Mouse (Mus musculus): ENCODE data around the gene Olfr1316. TPM values are rescaled to one million over a fixed set of nuclear protein-coding genes. Genes with fewer than 3 reads are reported as not detected.

Gene Olfr1316
- total RNA-seq (2023), result not detected

GRCm38 (mm10) chr2:112134877-112135276 is at the start of gene Olfr1316:
Gene Olfr1316 (minus strand): TSS chr2:112134977.

GRCm38 (mm10) chr2:112153898-112154297 is 19.1 kb upstream of the Olfr1316 start, which contains the start of gene Olfr1318:
Gene Olfr1318 (plus strand): TSS chr2:112154198.

DNA sequence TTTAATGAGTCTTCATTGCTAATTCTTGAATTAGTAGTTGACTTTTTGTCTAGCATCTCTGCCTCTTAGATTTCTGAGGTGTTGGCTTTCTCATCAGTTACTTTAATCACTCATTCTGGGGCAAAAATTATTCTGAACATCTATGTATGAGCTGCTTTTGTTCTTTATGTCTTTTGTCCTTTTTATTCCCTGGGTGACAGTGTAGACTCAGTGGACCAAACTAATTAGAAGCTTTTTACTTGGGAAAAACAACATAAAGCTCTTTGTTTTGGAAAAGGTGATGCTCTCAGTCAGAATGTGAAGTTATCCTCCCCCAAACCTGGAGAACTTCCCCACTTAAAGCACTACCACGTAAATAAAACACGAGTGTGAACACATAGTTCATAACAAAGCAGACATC is 5.3 kb upstream of the Olfr1316 start, which contains the start of gene Olfr1317:
Gene Olfr1317, plus strand, starts transcription at position 301 of the 400 bp plus-strand sequence.

DNA sequence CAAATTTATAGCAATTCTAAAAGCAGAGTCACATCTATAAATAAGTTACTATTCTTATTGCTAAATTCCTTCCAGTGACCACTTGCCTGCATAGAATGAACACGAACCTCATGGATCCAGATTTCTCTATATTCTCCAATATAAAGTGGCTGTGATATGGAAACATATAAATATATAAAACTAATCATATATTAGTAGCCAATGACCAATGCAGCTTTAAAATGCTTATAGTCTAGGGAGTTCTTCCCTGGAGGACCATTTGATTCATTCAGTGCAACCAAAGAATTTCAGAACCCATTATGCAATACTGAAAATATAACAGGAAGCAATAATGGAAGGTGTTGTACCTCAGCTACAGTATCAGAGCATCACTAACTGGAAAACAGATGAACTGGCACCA is 19.4 kb downstream of the Olfr1316 start, which contains the start of gene Olfr1315-ps1:
Gene Olfr1315-ps1, minus strand, starts transcription at position 101 of the 400 bp plus-strand sequence.

DNA sequence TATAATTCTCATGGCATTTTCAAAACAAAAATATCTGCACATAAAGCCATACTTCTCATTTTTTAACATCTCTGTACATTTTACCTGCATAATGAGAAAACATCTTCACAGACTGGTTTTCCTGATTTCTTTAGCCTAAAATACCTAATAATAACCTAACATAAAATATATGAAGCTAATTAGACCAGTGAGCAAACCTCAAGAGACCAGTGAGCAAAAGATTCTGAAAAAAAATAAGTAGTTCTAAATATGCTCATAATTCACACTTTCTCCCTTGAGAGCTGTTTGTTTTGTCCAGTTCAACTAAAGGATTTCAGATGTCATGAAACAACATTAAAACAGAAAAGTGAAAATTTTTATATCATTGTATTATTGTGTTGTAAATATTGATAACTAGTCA is 38.1 kb downstream of the Olfr1316 start, which contains the start of gene Olfr1314:
Gene Olfr1314, minus strand, starts transcription at position 101 of the 400 bp plus-strand sequence.

DNA sequence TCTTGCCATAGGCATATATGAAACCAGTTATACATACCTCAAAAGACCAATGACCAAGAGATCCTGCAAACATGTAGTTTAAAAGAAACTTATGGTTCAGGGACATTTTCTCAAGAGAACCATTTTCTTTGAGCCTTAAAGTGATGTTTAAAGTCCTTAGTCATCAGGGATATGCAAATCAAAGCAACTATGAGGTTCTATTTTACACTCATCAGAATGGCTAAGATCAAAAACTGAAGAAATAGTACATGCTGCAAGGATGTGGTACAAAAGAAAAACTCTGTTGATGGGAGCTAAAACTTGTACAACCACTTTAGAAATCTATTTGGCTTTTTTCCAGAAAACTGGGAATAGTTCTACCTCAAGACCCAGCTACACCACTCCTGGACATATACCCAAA is 57.0 kb downstream of the Olfr1316 start, which contains the start of gene Olfr1313:
Gene Olfr1313, minus strand, starts transcription at position 101 of the 400 bp plus-strand sequence.

Other genes starting within 250 kb of the Olfr1316 start
- not detected for gene Olfr1306, start 218.7 kb downstream of the Olfr1316 start, total RNA-seq (2023)
- gene Olfr1307, start 185.5 kb downstream of the Olfr1316 start, total RNA-seq (2023), result 0.06 TPM
- not detected for gene Olfr1308, start 170.0 kb downstream of the Olfr1316 start, total RNA-seq (2023)
- not detected for gene Olfr1309, start 144.7 kb downstream of the Olfr1316 start, total RNA-seq (2023)
- not detected for gene Olfr1310, start 122.3 kb downstream of the Olfr1316 start, total RNA-seq (2023)
- not detected for gene Olfr1311, start 110.6 kb downstream of the Olfr1316 start, total RNA-seq (2023)
- gene Olfr1312, start 84.7 kb downstream of the Olfr1316 start, total RNA-seq (2023), result not detected
- gene Olfr1313, start 57.1 kb downstream of the Olfr1316 start, total RNA-seq (2023), result not detected
- gene Olfr1314, start 38.2 kb downstream of the Olfr1316 start, total RNA-seq (2023), result not detected
- gene Olfr1315-ps1, start 19.5 kb downstream of the Olfr1316 start, total RNA-seq (2023), result not detected
- gene Olfr1317, start 5.4 kb upstream of the Olfr1316 start, total RNA-seq (2023), result not detected
- gene Olfr1318, start 19.2 kb upstream of the Olfr1316 start, total RNA-seq (2023), result not detected
- 43.4 TPM for gene Lpcat4, start 104.5 kb upstream of the Olfr1316 start, total RNA-seq (2023)
- not detected for gene Nutm1, start 124.3 kb upstream of the Olfr1316 start, total RNA-seq (2023)
- gene Nop10, start 126.9 kb upstream of the Olfr1316 start, total RNA-seq (2023), result 66.9 TPM
- 104 TPM for gene Slc12a6, start 130.8 kb upstream of the Olfr1316 start, total RNA-seq (2023)
- not detected for gene Gm21985, start 131.3 kb upstream of the Olfr1316 start, total RNA-seq (2023)
- gene Emc4, start 233.1 kb upstream of the Olfr1316 start, total RNA-seq (2023), result 33.7 TPM
- gene Katnbl1, start 244.2 kb upstream of the Olfr1316 start, total RNA-seq (2023), result 10.7 TPM

Data from CD8-positive naive resting alpha-beta T cell, adult 57 days (primary cell).